Mouse (Mus musculus) left cerebral cortex, postnatal 36 days (tissue): Measurements from ENCODE around the gene Grid2ip. TPM values are rescaled to one million over a fixed set of nuclear protein-coding genes. Genes with fewer than 3 reads are reported as not detected.
A peak's percentile ranks its signal among the peaks of the same experiment; 100 is the strongest.

Experiments
- DNase-seq, 2 experiments: peaks; one replicate each; pipeline ENCODE4 v3.0.0; 2021 to 2022; ENCODE audit warnings: low spot score in 2 of 2, mixed read lengths in 1 of 2
- intact Hi-C: fragments of 180-260 bp; cut with DNase I; formaldehyde crosslinking; loops from one replicate; pipeline ENCODE4 v1.15.1; 2025
- total RNA-seq, 2 experiments: library from RNA; stranded (reverse); gene quantifications; 2 replicates each; pipeline ENCODE4 v1.2.3; 2021

Gene Grid2ip
- total RNA-seq, 2 experiments from 2014 or later: 1.5 to 2.7 TPM

DNA sequence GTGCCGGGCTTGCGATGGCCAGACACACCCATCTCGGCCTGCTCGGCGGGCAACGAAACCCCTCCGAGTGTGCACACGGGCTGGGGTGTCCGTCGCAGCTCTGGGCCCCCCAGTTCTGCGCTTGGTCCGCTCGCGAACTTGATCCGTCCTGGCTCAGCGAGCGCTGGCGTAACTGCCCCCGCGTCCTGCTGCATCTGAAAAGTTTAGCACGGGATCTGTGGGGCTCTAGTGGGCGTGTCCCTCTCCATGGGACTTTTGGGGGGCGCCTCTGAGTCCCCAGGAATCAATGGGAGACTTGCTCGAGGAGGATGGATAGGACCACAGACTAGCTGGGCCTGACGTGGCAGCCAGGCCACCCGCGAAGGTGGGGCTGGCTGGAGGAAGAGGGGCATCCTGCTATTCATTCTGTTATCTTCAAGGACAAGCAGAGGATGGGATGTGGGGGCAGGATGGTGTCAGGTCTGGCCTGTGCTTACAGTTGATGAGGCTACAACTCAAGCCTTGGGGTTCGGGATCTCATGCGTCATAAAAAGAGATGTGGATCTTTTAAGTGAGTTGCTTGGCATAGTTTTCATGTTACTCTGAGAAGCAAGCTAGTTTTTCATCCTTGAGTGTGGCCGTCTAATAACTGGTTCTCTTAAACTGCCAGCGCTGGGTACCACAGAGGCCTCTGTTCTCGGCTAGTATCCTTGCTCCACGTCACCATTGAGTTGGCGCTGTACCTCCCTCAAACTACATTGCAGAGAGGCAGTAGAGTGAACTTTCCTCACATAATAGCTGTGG lies 47.2 kb downstream of the Grid2ip start:
- DNase-seq: no peak
- intact Hi-C loops: no loop called here

DNA sequence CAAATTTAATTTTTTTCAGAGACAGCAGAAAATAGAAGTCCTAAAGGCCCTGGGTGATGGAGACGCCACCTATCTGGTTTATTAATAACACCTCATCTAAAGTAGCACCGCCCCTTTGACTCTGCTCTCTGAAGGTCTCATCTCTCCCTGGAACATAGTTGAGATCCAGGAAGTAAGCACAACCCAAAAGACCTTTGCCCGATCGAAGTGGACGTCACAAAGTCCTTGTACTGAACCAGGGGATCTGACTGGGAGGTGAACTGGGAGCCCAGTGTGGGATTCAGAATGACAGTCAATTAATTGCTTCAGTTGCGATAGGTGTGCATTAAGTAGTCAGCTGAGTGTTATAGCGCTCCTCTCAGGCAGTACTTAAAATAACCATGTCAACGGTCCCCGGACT lies 48.1 kb downstream of the Grid2ip start:
- DNase-seq: no peak
- intact Hi-C loops: no loop called here

DNA sequence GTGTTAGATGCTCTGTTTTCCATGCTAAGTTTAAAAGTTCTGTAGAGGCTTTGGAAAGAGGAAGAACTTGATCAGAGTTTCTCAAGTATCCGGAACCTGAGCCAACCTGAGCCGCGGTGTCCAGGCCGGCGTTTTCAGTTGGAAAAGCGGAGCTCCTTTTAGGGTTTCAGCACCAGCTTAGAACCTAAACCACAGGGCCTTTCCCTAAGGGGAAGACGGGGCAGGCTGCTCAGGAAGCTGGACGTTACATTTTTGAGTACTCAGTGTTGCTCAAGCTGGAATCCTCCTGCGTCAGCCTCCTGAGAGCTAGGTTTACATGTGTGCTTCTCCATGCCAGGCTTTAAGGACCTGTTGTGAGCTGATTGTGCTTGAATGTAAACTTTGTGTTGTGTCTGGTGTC lies 49.4 kb downstream of the Grid2ip start:
- DNase-seq: no peak
- intact Hi-C loops: no loop called here

DNA sequence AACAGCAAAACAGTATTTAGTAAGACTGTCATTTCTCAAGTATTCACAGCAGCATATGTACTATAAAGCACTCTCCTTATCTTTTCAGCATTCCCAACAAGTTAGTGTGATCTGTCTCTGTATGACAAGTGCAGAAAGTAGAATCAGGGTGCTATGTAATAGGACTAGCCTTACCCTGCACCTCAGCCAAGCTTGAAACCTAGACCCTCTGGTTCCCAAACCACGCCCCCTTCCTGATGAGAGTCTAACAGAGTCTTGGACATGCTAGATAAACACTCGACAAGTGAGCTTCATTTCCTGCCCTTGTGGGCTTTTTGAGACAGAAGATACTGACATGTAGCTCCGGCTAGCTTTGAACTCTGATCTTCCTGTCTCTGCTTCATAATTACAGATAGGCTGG lies 52.1 kb downstream of the Grid2ip start:
- no peak for DNase-seq
- intact Hi-C loops: no loop called here

DNA sequence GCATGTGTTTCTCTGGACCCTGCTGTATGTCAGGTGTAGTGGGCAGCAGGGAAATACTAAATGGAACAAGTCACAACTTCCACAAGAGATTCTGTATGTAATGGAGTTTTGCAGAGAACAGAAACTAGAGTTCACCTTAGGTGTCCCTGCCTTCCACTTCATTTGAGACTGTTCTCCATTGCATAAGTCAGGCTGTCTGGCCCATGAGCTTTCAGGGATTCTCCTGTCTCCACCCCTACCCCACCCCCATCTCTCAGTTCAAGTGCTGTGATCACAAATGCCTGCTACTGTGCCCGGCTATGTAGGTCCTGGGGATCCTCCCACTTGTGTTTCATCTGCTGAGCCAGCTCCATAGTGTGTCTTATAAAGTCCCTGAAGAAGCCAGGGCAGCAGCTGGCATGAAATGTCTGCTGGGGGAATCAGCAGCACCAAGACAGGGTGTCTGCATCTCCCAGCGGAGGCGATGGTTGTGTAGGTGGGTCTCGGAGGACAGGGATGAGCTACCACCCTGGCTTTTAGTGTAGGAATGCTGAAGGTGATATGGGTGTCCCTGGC lies 53.8 kb downstream of the Grid2ip start:
- peak; percentile 30 for DNase-seq
- intact Hi-C loops: no loop called here

DNA sequence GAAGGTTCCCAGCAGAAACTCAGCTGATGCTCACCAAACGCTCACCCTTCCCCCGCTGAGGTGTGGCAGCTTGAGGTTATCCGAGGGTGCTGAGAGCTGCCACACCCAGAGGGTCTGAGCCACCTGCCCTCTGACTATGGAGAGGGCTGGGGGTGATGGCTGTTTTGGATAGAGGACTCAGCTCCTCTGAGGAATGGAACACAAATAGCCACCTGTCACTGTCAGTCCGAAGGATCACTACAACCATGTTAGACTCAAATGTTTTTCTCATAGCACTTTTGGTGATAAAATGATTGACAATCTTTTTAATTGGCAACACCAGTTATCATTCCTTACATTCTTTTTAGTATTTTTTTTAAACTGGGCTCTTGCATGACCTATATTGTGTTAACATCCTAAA lies 64.3 kb downstream of the Grid2ip start:
- no peak for DNase-seq
- intact Hi-C loops: loop anchor here (5.0 kb wide), 1 partner anchor 89 kb away; no protein-coding TSS in a partner anchor

DNA sequence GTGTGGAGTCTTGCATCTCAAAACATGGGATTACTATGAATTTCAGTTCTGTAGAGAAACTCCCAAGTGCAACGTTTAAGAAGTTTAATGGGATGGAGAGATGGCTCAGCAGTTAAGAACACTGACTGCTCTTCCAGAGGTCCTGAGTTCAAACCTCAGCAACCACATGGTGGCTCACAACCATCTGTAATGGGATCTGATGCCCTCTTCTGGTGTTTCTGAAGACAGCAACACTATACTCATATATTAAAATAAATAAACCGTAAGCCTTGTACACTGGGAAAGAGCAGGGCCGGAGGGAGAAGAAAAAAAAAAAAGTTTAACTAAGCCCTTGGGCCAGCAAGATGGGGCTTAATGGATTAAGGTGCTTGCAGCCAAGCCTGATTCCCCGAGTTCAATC lies 65.9 kb downstream of the Grid2ip start:
- no peak for DNase-seq
- intact Hi-C loops: loop anchor here (5.0 kb wide), 1 partner anchor 91 kb away; no protein-coding TSS in a partner anchor

DNA sequence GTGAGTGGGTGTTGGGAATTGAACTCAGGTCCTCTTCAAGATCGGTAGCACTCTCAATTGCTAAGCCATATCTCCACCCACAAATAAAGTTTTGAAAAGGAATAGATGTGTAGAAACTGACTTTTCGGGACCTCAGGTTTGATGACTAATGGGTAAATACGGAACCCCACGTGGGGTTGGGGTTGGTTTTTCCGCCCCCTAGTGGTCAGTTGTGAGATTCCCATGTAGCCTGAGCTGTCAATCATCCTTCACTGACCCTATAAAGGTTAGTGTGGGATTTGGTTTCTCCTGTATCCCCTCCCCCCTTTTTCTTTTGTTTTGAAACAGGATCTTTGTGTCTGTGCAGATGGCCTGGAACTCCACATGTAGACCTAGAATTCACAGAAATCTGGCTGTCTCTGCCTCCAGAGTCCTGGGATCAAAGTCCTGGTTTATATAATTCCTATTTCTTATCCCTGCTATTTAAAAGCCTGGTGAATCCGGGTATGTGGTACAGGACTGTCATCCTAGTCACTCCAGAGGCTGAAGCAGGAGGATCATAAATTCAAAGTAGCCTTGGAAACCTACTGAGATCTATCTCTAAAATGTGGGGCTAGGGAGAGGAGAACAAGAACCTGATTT lies 66.9 kb downstream of the Grid2ip start:
- intact Hi-C loops: loop anchor here (5.0 kb wide), 1 partner anchor 92 kb away; no protein-coding TSS in a partner anchor

DNA sequence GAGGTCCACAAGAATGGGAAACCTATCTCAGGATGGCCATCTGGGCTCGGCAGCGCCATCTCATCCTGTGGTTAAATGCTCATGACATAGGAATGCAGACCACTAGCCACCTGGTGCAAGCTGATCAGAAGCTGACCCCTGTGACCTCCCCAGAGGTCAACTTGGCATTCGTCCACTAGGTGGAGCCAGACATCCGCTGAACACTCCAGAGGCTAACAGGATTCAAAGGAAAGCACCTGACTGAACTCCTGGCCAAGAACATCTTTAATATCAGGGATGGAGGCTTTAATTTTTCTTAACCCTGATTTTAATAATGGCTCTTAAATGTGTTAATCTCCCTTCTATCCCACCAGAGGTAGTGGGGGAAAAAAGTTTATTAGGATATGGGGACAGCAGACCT lies 77.3 kb downstream of the Grid2ip start:
- intact Hi-C loops: no loop called here

More for the DNA sequence above, 66.9 kb downstream of the Grid2ip start:
- DNase-seq: peak; percentile 18 to 23

DNA sequence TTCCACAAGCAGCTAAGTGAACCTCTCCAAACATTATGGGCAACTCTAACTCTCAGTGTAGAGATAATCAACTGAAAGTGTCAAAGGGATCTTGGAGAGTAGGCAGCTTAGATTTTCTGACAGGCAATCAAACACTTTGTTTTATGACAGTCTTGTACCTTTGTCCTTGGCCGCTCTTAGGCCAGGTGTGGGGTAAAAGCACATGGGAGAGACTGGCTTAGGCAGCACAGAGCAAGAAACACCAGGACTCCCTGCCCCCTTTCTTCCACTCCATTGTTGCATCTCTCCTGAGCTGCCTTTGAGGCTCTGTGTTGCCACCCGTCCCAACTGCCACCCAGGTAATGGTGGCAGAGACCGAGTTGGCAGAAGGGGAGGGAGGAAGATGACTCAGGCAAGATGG lies 84.2 kb downstream of the Grid2ip start:
- intact Hi-C loops: no loop called here
- DNase-seq: no peak

More for the DNA sequence above, 77.3 kb downstream of the Grid2ip start:
- DNase-seq: peak; percentile 36 to 40

DNA sequence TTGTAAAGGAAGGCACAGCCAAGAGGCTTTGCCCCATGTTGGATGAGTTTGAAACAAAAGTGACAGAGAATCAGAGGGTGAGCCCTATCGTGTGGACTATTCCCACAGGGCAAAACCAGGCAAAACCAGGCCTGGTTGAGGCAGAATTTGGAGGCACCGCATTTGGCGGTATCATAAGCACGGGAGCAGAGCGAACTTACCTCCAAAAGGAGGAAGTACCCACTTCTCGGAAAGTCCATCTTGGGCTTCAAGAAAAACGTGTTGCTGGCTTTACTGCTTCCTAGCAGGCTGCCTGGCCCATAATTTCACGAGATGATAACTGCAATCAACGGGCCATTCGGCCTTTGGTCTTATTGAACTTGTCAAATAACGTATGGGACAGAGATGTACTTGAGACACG lies 84.6 kb downstream of the Grid2ip start:
- intact Hi-C loops: no loop called here
- no peak for DNase-seq

Other genes starting within 250 kb of the Grid2ip start
- 10 to 100 TPM; 37.4 to 45.4 TPM for gene Rnf216, start 244.3 kb upstream of the Grid2ip start, total RNA-seq
- gene Olfr718-ps1, start 209.8 kb upstream of the Grid2ip start, total RNA-seq: under 1 TPM in 1 of 2 experiments, not detected in 1; 0.18 TPM
- 10 to 100 TPM; 13.3 to 13.8 TPM for gene Rbak, start 176.6 kb upstream of the Grid2ip start, total RNA-seq
- not detected for gene Spdye4b, start 176.3 kb upstream of the Grid2ip start, total RNA-seq
- gene Spdye4a, start 130.4 kb upstream of the Grid2ip start, total RNA-seq: not detected
- gene Zfp12, start 122.2 kb upstream of the Grid2ip start, total RNA-seq: 10 to 100 TPM; 28.0 to 34.5 TPM
- gene Zfp316, start 87.3 kb upstream of the Grid2ip start, total RNA-seq: 10 to 100 TPM; 21.3 to 26.9 TPM
- gene Zfp853, start 63.7 kb upstream of the Grid2ip start, total RNA-seq: 1 to 10 TPM; 6.4 to 7.3 TPM
- 10 to 100 TPM; 24.8 to 27.9 TPM for gene E130309D02Rik, start 42.0 kb upstream of the Grid2ip start, total RNA-seq
- 10 to 100 TPM; 38.6 to 46.2 TPM for gene Zdhhc4, start 28.1 kb upstream of the Grid2ip start, total RNA-seq
- 10 to 100 TPM; 32.5 to 37.7 TPM for gene Kdelr2, start 46.5 kb downstream of the Grid2ip start, total RNA-seq
- gene Daglb, start 107.2 kb downstream of the Grid2ip start, total RNA-seq: 10 to 100 TPM; 32.6 to 33.7 TPM
- gene Rac1, start 170.7 kb downstream of the Grid2ip start, total RNA-seq: 100 to 1,000 TPM; 357 to 364 TPM